ENCODE assay signal across 8 mouse cellular contexts in the genomic region with DNA sequence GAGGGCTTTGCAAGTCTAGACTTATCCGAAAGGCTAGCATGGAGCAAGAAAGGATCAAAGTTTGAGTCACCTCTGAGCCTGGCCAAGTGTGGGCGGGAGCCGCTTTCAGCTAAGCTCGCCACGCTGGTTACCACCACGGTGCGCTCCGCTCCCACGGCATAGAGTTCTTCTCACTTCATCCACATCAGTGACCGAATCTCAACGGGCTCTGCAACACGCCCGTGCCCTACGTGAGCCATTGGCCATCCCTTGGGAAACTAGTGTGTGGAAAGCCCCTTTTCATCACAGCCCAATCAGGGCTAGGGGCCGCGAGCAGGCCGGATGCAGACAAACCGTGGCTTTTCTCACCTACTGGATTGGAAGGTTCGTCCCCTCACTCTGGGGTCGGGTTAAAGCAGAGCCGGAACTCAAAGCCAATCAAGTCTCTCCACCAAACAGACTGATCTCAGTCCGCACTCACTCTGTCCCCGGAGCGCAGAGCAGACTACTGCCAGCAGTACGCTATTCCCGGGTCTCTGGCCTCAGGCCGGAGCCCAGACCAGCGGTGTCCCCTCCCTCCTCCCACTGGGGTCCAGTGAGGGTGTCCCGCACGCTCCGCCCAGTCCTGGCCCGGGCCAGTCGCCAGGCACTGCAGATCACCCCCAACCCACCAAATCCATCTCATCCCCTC. TPM values are rescaled to one million over a fixed set of nuclear protein-coding genes. Genes with fewer than 3 reads are reported as not detected.
DNase-seq lines count a peak whose midpoint lies in the region; ATAC-seq and TF ChIP-seq lines count a peak whose summit lies in the region.

No protein-coding gene starts in this region.

- peak overlapping the region; percentile 55 for H3K9ac ChIP-seq in lung, postnatal 0 days (replicated peaks; ENCODE audit: low read depth)

- peaks cover 67% of the 10 kb centered on the region for H3K4me1 ChIP-seq in embryonic facial prominence, embryonic 10.5 days
- peaks cover 24% of the 10 kb centered on the region for H3K4me1 ChIP-seq in kidney, adult 2 months (ENCODE audit: control insufficient read depth, insufficient read depth, low read length)
- 0 out of 2 replicates have a peak, but pooled peaks cover 4% of the 10 kb centered on the region for H3K4me1 ChIP-seq in lung, postnatal 0 days (ENCODE audit: insufficient read depth, low read depth, low read length)

- peak overlapping the region; percentile 75 for H3K4me3 ChIP-seq in embryonic facial prominence, embryonic 10.5 days
- H3K4me3 ChIP-seq in kidney, adult 2 months (ENCODE audit: insufficient read depth, low read depth, low read length) = peak overlapping the region; percentile 95
- peak overlapping the region; percentile 62 for H3K4me3 ChIP-seq in lung, postnatal 0 days (ENCODE audit: low read depth, low read length)

- H3K9me3 ChIP-seq in embryonic facial prominence, embryonic 10.5 days = peaks cover 4% of the 10 kb centered on the region; the same call in 1 of the 2 replicates
- no peaks in the 10 kb centered on the region for H3K9me3 ChIP-seq in lung, postnatal 0 days (ENCODE audit: low read length)

- H3K4me2 ChIP-seq in lung, postnatal 0 days (replicated peaks; ENCODE audit: low read depth, low read length) = peak overlapping the region; percentile 93

- no peak for TF ChIP-seq POLR2A in kidney, adult 2 months (IDR thresholded peaks at IDR 0.05; ENCODE audit: low read depth, low read length)

- WGBS in embryonic facial prominence, embryonic 10.5 days = under 1% methylated on average over 33 of the region's 33 CpGs
- WGBS in kidney, adult 2 months = 6% methylated on average over 33 of the region's 33 CpGs
- 2% methylated on average over 33 of the region's 33 CpGs for WGBS in lung, postnatal 0 days

- peak; percentile 45 for ATAC-seq in lung, postnatal 0 days

- DNase-seq in urinary bladder, postnatal 14 days (ENCODE audit: low spot score) = peak; percentile 72
- no peak for DNase-seq in urinary bladder, postnatal 10 days (ENCODE audit: low spot score)
- DNase-seq in embryonic facial prominence, embryonic 10.5 days (ENCODE audit: low spot score) = peak; percentile 86
- peak; percentile 51 for DNase-seq in heart, adult 8-10 months (ENCODE audit: low spot score)
- DNase-seq in kidney, adult 2 months = peak; percentile 82
- peak; percentile 65 for DNase-seq in lung, postnatal 0 days (ENCODE audit: low spot score)
- DNase-seq in skeletal muscle tissue, adult 2 months (ENCODE audit: low read depth, low spot score) = peak; percentile 30
- no peak for DNase-seq in layer of hippocampus, postnatal 14 days (ENCODE audit: low spot score in 2 of 2)

- H3K27ac ChIP-seq in embryonic facial prominence, embryonic 10.5 days (replicated peaks) = peak overlapping the region; percentile 92
- H3K27ac ChIP-seq in kidney, adult 2 months (ENCODE audit: insufficient read depth, low read depth, low read length) = peak overlapping the region; percentile 56; the same call in 1 of the 2 replicates
- H3K27ac ChIP-seq in lung, postnatal 0 days (ENCODE audit: low read length) = peak overlapping the region; percentile 74

- no peak for TF ChIP-seq EP300 in lung, postnatal 0 days (IDR thresholded peaks at IDR 0.05)

- H3K27me3 ChIP-seq in embryonic facial prominence, embryonic 10.5 days (replicated peaks; ENCODE audit: low read depth, poor library complexity, severe bottlenecking) = no peaks in the 10 kb centered on the region
- no peaks in the 10 kb centered on the region for H3K27me3 ChIP-seq in kidney, adult 2 months (replicated peaks; ENCODE audit: control insufficient read depth, insufficient read depth, low read length)
- no peaks in the 10 kb centered on the region for H3K27me3 ChIP-seq in lung, postnatal 0 days (replicated peaks; ENCODE audit: insufficient read depth, low read length)

- TF ChIP-seq CTCF in kidney, adult 2 months (conservative IDR thresholded peaks at IDR 0.05; ENCODE audit: insufficient read depth, insufficient read length, low read depth, low read length) = no peak
- TF ChIP-seq CTCF in lung, postnatal 0 days (IDR thresholded peaks at IDR 0.05) = no peak

- H3K36me3 ChIP-seq in embryonic facial prominence, embryonic 10.5 days (replicated peaks) = peaks cover 12% of the 10 kb centered on the region; the same call in 1 of the 2 replicates
- H3K36me3 ChIP-seq in kidney, adult 2 months (ENCODE audit: control insufficient read depth, insufficient read depth, low read length) = no peaks in the 10 kb centered on the region
- no peaks in the 10 kb centered on the region for H3K36me3 ChIP-seq in lung, postnatal 0 days (ENCODE audit: insufficient read depth, low read length)

RNA-seq across cellular contexts. Expression of gene Tsku, which starts 1.0 kb away (rescaled TPM):
- 9.7 and 10.9 TPM in 2 replicates for polyA plus RNA-seq in embryonic facial prominence, embryonic 10.5 days (2016; fragmentation: Nextera tagmentation; extraction: Ambion mirVana)
- 1 to 10 TPM; 1.9 to 2.8 (median 2.5) TPM for total RNA-seq in heart, adult 8-10 months (2022)
- polyA plus RNA-seq in kidney, adult 2 months (2012; rRNA removed) = 9.5 and 13.1 TPM in 2 replicates
- 8.6 and 9.1 TPM in 2 replicates for polyA plus RNA-seq in lung, postnatal 0 days (2015; fragmentation: Nextera tagmentation; extraction: Ambion mirVana)
- total RNA-seq in layer of hippocampus, postnatal 14 days (2021) = 1 to 10 TPM; 3.8 to 4.1 TPM

RNA-seq across cellular contexts. Expression of gene Acer3, which starts 39.1 kb away (rescaled TPM):
- polyA plus RNA-seq in embryonic facial prominence, embryonic 10.5 days (2016; fragmentation: Nextera tagmentation; extraction: Ambion mirVana) = 18.0 and 21.3 TPM in 2 replicates
- total RNA-seq in heart, adult 8-10 months (2022) = 10 to 100 TPM in 3 of 4 experiments, 1 to 10 TPM in 1; 7.6 to 13.8 (median 12.4) TPM
- polyA plus RNA-seq in kidney, adult 2 months (2012; rRNA removed) = 8.1 and 11.9 TPM in 2 replicates
- polyA plus RNA-seq in lung, postnatal 0 days (2015; fragmentation: Nextera tagmentation; extraction: Ambion mirVana) = 33.1 and 43.4 TPM in 2 replicates
- total RNA-seq in layer of hippocampus, postnatal 14 days (2021) = 10 to 100 TPM; 14.6 to 20.0 TPM

Comparison
In these comparisons a context has a peak if more than half of its experiments do, and no peak if none do; other contexts are left out.
1. DNase-seq: peak in urinary bladder, postnatal 14 days (single experiment), embryonic facial prominence, embryonic 10.5 days (single experiment), heart, adult 8-10 months (single experiment), kidney, adult 2 months (single experiment), lung, postnatal 0 days (single experiment) and skeletal muscle tissue, adult 2 months (single experiment); none in urinary bladder, postnatal 10 days (single experiment) and layer of hippocampus, postnatal 14 days (0 of 2).
2. Peak in every context shown above with its lines, with median percentiles within 50 percentile points of each other: H3K27ac ChIP-seq and H3K4me3 ChIP-seq.